Mouse (Mus musculus) left cerebral cortex, adult 18-20 months (tissue): ENCODE data around the gene Magi2. TPM values are rescaled to one million over a fixed set of nuclear protein-coding genes. Genes with fewer than 3 reads are reported as not detected.
A peak's percentile ranks its signal among the peaks of the same experiment; 100 is the strongest.

Experiments
- DNase-seq, 2 experiments: peaks; one replicate each; pipeline ENCODE4 v3.0.0; 2021 to 2022; ENCODE audit warnings: low spot score in 2 of 2, mixed read lengths in 1 of 2
- total RNA-seq, 2 experiments: library from RNA; stranded (reverse); gene quantifications; 2 replicates each; pipeline ENCODE4 v1.2.3; 2021

The Magi2 gene
- total RNA-seq, 2 experiments from 2014 or later: 125 to 134 TPM

DNA sequence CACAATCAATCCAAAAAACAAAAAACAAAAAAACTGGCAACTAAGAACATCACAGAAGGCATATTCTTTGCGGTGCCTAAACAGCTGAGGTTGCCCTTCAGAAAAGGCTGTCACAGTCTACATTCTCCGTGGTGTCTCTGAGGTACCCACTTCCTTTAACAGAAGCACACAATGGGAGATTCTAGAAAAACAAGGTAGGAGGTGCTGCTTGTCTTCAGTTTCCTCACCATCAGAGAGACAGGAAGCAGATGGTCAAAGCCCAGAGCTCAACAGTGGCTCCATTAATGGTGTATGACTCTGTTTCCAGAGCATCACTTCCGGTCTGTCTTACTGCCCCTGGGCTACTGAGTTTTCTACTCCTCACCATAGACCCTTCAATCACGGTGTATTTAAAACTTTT lies 1105.7 kb downstream of the Magi2 start:
- no peak for DNase-seq

DNA sequence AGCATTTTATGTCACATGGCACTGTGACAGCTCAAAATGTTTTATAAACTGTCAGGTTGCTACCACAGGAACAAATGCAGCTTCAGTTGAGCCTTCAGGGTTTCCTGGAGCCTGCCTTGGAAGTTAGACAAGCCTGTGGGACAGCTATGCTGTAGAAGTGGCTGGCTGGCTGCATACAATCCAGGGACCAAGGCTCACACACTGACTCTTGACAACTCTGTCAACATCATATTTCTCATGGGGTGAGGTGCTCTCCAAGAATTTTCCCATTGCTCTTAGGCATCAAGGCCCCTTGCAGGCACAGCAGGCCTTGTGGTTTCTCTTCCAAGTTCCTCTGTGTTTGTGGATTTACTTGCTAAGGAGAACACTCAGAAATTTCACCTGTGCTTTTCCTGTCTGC lies 1107.7 kb downstream of the Magi2 start:
- no peak for DNase-seq

DNA sequence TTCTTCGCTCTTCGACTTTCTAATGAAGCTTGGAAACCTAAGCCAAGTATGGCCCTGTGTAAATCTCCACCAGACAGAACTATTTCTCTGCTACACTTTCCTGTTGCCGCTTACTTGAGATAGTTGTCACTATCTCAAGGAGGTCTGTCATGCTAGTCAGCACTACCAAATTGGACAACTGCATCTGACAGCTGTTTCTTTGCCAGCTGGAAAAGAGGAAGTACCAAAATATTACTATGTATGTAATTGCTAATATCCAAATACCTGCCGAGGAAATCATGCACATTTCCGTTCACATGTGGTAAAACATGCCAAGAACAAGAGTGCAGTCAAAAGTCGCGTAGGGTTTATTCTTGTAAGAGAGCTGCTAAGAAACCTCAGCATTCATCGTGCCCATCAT lies 1126.1 kb downstream of the Magi2 start:
- DNase-seq: no peak

DNA sequence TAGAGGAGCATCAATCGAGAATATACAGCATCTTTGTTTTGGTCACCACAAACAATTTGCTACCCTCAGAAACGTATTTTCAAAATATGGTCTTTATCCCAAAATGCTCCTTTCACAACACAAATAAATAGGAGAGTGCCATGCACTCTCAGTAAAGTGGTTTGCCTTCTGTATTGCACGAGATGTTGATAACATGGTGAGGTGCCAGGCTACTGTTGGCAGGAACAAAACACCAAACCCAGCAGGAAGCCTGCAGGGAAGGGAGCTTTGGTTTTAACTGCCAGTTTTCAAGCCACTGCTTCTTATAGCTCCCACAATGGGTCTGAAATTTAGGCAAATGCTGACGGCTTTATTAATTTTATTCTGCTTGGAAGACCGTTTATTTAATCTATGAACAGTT lies 1131.6 kb downstream of the Magi2 start:
- DNase-seq: no peak

DNA sequence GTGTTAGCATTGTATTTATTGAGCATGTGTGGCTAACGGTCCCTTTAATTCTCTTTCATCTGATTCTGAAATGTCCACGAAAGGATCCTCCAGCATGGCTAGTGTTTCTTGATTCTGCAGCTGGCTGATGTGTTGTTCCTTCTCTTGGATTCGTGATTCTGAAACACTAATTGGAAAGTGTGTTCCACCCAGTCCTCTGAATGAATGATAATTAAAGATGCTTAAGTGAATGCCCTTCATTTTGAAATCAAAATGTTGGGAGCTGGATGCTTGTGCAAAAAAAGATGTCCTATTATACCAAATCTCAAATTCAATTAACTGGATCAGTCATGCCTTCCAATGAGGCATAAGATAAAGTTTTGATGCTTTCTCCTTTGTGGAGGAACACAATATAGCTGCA lies 1132.2 kb downstream of the Magi2 start:
- no peak for DNase-seq

DNA sequence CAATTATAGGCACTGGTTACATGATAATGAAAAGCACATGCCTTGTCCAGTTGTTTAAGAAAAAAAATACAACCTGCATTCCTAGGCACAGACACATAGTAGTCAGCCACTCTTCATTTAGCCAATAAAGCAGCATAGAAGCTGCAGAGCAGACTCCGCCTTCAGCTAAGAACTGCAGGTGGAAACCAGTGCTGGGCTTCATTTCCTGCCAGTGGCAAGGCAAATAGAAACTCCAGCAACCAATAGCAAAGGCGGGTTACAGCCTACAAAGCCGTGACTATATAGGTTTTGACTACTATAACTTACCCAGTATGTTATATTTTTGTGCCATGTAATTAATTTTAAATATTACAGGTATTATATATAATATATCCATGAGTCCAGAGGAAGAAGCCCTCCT lies 1135.3 kb downstream of the Magi2 start:
- DNase-seq: no peak

DNA sequence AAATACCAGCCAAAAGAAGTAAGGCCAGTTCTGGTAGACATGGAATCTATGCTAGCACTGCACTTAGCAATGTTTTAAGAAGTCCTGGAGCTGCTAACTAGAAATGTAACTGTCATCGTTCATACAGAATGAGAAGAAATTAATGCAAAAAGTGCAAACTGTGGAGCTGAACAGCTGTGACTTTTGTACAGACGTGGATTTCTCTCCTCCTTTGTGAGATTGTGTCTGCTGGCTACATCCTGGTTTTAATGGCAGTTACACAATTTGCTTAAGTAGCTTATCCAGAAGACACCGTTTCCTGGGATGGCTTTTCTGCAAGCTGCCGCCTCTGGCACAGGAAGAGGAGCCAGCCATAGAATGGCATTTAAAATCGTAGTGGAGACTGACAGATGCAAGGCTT lies 1136.4 kb downstream of the Magi2 start:
- DNase-seq: peak in 1 of 2 experiments; percentile 20

DNA sequence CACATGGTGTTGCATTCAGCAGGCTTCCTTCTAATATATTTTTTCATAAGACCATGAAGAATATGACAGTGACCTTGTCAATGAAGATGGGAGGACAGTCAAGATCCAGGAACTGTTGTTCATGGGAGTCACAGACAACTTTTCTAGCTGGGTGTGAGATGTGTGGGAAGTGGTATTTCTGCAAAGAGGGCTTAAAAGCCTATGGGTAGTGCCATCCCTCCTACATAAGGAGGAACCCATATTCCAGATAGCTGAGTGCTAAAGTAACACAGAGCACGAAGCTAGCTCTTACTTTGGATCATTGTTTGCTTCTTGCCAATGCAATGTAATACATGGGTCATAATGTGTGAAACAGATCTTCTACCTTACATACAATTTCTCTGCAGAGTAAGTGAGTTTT lies 1146.8 kb downstream of the Magi2 start:
- no peak for DNase-seq

DNA sequence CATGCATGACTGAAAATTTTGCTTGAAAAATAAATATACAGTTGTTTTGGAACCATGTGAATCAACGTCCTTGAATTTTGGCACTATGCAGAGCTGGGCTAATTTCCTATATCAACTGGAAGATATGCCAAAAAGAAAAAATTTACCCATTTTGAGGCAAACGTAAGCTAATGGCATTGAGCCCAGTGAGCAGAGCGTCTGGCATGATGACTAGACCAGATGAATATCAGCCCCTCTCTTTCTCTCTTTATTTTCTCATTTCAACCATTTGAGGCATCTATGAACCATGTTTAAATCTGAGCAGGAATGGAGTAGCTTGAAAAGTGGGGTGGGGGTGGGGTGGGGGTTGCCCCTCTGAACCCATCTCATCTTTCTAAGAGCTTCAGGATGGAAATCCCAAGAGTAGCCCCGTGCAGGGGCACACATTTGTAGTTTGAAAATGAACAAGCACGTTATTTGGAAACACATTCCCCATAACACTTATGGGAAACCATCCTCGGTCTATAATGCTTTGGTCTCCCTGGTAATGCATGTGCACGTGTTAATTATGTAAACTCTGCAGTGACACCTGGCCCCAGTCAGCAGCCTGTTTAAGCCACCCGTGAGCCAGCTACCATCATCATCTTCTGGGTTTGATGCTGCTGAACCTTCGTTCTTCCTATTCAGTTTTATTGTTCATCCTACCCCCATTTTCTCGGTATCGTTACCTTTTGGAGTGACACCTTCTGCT lies 1151.4 kb downstream of the Magi2 start:
- no peak for DNase-seq

DNA sequence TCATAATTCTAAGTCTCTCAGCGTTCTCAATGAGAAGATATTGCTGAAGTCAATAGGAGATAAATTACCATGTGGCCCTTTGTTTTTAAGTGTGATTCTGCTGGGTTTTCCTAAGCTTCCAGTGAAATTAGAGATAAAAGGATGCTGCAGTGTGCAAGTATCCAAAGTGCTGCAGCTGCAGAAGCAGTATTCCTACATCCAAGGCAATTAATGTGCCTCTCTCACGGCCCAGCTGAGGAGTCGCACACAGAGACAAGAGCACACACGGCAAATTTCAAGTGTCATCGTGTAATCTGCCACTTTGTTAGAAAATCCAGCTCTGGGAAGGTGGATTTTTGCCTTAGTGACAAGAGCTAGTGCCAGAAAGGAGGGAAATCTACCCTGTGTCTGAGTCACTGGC lies 1177.7 kb downstream of the Magi2 start:
- DNase-seq: no peak

DNA sequence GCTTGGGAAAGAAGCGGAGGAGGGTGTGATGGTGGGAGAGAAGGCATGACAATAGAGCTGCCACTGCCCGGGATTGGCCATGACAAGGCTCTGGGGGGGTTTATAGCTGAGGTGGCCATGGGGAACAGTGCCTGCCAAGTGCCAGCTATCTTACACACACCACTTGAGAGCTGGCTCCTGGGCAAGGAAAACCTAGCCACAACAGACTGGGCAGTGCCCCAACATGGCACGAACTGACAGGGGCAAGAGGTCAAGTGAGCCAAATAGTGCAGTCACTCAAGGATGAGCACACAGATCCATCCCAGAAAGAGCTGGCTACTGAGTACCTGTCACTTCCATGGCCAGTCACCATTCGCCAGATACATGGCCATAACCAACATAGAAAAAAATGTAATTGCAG lies 1179.8 kb downstream of the Magi2 start:
- DNase-seq: no peak

DNA sequence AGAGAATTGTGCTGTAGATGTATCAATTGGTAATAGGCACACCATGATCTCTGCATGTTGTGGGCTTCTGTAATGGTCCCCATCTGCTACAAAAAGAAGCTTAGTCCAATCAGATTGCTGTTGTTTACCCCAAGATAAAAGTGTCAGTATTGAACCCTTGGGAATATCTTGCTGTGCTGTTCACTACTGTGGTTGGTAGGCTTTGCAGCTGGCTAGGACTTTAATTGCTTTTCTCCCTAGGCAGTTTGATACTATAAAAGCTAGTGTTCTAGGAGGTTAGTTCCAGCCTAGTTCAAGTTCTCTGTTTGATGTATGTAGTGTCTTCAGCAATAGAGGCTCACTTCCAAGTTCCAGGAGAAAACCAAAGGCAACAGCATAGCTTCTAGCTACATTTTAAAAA lies 1188.5 kb downstream of the Magi2 start:
- no peak for DNase-seq

DNA sequence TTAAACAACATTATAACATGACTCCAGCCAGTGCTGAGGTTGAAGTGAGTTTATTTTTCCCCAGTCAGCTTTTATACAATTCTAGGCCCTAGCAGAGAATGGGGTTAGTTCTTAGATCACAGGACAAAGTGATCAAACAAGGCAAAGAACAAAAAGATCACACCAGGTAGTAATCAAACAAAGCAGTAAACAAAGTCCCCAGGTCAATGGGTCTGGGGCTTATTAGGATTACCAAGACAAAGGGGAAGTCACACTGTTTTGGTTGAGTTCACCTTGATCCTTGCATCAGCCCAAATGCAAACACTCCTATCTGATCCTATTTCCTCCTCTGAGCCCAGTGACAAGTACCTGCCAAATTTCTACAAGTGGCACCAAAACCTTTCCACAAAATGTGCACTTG lies 1190.5 kb downstream of the Magi2 start:
- DNase-seq: no peak

DNA sequence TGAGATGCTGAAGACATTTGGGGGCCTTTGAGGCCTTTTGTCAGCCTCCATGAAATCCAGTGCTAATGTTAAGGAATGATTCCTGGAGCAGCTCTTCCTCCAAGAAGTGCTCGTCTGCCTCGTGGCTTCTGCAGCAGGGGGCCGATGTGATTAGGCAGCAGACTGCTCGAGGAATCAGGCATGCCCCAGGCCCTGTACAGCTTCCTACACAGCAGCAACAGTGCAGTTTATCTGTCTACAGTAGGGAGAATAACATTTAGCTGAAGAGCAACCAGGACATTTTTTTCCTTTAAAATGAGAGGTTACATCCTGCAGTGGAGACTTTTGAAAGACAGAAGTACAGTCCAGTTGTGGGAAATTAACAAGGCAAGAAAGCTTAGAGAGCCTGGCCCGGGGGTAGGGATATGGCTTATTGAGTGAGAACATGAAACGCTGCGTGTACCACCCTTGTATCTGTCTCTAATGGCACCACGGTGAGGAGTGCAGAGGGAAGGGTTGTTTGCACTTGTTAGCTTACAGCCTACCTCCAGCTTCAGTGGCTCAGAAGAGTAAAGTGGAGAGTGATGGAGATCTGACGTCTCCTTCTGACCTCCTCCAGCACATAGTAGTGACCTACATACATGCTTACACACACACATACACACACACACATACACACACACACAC lies 1205.4 kb downstream of the Magi2 start:
- no peak for DNase-seq

DNA sequence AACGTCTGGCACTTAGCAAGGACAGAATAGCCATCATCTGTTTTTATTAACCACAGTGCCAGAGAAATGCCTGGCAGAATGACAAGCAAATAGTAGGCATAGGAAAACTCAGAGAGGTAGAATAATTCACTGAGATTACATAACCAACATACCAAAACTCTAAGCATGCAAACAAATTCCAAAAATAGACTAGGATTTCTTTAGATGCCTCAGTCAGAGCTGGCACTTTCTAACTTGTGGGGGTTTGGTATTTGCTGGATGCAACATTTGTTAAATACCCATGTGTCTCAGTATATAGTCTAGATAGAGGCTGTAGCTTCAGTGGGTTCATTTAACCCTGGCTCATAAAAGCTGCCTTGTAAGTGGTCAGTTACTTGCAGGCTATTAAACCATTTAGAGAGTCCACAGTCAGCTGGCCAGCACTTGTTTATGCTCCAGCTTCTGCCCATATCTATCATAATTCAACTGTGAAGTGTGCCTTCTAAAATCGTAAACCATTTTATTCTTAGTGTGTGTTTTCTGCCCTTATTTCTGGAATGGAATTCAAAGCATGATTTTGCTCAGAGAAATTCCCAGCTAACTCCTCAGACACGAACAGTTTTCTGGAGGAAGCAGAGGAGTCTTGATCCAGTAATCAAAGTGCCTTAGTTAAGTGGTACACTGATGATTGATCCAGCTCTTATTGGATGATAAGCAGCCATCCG lies 1219.8 kb downstream of the Magi2 start:
- peak in 1 of 2 experiments; percentile 20 for DNase-seq

DNA sequence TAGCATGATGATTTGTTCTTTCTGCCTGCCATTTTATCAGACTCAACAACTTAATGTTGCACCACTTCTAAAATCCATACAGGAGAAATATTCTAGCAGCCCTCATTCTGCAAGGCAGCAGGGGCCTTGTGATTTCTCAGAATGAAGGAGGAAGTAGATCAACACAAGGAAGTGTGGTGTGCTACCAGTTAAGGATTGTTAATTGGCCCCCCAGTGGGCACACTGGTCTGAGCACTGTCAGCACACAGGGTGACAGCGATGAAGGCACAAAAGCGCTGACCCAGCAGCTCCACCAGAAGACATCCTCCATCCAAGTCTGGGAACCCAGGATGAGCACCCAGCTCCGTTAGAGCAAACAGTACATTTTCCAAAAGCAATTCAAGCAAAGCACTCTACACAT lies 1229.3 kb downstream of the Magi2 start:
- no peak for DNase-seq

DNA sequence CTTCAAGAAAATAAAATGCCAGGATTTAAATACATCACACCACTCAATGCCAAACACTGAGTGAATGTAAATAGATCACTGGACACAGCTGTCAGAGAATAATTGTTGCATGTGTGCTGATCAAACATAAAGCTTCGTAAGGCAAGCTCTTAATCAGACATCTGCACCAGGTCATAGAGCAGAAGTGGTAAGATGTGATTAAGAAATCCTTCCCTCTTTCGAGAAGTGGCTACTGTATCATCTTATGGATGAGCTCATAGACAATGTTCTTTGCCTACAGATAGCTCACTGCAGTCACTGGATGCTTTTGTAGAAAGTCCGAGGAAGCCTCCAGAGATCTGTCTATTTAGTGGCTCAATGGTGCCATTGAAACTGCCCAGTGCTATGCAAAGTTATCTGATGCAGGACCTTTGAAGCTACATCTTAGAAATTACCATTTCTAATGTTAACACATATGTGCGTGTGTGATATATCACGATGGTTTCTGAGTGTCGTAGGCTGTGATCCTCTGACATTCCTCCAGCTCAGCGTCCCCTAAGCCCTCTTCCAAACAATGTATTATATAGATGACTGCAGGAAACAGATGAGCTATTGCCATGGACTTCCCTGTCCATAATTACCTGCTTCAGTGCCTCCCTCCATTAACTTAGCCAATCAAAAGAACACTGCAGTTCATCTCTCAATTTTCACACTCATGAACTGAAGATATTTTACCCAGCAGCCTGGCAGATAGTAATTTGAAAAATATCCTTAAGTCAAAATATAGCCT lies 1231.1 kb downstream of the Magi2 start:
- DNase-seq: no peak

DNA sequence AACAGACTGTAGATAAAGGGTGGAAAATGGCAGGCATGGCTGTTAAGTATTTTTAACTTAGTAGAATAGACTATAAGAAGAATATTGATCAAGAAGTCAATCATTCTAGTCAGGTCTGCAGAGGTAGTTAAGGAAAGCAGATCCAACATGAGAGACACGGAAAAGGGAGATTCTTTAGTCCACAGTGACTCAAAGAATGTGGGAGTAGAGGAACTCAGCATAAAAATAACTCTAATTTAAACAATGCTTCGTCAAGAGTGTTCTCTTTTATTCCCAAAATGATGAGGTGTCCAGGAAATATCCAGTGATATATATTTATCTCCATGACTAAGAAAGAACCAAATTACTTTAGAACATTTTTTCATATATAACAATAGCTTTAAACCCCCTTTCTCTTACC lies 1234.9 kb downstream of the Magi2 start:
- no peak for DNase-seq

DNA sequence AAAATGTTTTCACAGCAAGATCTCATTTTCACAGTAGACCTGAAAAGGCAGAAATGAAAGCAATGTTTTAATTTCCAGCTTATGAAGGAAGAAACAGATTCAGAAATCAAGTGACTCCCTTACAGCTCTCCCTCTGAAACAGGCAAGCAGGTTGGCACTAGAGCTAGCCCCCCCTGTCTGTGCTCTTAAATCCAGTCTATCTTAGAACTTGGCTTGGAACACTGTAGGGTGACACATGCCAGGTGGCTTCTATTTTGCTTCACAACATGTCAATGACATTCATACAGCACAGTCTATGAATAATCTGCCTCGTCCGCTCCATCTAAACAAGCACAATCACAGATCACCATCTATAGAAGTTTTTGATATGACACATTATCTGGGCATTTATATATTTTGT lies 1235.5 kb downstream of the Magi2 start:
- DNase-seq: peak; percentile 28 to 56

DNA sequence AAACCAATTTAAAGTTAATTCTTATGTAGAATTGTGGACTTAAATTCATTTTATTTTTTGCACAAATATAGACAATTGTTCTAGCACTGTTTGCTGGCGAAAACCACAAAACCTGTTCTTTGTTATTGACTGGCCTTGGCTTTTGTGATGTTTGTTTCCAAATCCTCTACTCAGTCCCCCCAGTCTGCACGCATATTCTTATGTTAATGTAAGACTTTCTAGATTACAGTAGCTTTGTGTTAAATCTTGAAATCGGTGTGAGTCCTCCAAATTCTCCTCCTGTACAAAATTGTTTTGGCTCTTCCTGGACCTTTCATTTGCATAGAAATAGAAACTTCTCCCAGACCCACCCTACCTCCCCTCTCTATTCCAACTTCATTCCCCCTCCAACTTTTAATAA lies 1242.9 kb downstream of the Magi2 start:
- no peak for DNase-seq

DNA sequence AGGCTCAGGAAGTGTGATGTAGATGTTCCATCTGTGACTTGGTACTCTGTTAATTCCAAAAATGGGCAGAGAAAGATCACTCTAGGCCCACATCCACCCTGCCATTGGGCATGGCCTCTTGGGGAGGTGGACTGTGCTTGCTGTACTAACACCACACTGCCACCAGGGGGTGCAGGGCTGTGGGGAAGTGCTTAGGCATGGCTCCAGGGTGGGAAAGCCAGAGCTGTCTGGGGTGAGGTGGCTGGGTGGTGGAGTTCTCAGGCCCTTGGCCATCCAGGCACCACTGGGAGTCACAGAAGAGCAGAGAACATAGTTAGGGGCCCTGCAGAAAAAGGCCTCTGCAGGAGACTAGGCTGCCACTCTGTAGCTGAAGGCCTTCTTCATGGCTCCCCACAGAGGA lies 1243.6 kb downstream of the Magi2 start:
- DNase-seq: no peak

DNA sequence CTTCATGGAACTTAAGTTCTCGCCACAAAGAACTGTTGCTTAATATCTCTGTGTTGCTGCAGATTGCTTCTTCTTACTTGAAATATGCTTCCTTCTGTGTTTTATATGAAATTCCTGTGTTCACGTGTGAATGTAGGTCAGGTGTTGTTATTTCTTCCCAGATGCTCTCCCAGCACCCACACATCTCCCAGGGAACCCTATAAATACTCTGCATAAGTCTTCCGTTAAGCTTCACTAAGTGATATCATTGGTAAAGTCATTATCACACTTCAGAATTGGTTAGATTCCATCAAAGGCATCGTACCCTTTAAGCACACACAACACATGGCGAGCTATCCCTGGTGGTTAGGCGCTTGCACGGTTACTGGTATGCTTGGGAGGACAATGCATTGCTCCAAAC lies 1257.7 kb downstream of the Magi2 start:
- no peak for DNase-seq
